Mouse (Mus musculus): ENCODE data around the gene A930018P22Rik. TPM values are rescaled to one million over a fixed set of nuclear protein-coding genes. Genes with fewer than 3 reads are reported as not detected.
"Not testable (repeated sequence)": the region's sequence is repeated elsewhere in the genome, so short reads cannot be mapped to it uniquely, and the experiment has no call there.

The A930018P22Rik gene
- total and polyA plus RNA-seq, 2 experiments from 2014 or later, result 0.42 TPM; not detected in 1

DNA sequence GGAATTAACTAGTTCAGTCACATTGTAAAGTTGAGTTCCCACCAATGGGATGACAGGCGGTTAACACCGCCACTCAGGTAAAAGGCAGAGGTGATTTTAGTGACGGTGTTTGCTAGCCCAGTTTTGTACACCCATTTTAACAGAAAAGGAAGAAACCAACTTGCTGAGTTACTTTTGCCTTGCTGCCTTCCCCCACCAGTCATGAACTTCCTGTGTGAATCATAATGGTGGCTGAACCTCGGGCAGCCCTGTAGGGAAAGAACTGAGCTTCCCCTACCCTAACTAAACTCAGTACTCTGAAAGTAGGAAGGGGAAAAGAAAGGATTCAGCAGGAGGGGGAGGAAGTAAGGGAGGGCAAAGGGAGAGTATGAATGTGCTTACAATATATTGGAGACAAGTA lies 12.5 kb upstream of the A930018P22Rik start:
- DNase-seq (ENCODE audit: low spot score), result no peak
- Histone ChIP-seq H3K4me2 (ENCODE audit: low read depth, low read length) (no peak overlapping the region), H3K27me3 (ENCODE audit: control insufficient read depth, insufficient read depth, low read length) (no peaks in the 10 kb centered on the region), H3K9me3 (replicated peaks; ENCODE audit: control insufficient read depth, low read length) (no peaks in the 10 kb centered on the region), H3K4me3 (ENCODE audit: low read depth, low read length) (no peak overlapping the region), H3K27ac (ENCODE audit: low read depth) (peak overlapping the region; percentile 50), H3K4me1 (ENCODE audit: control insufficient read depth, insufficient read depth) (peaks cover 10% of the 10 kb centered on the region; the same call in 1 of the 2 replicates), H3K9ac (replicated peaks; ENCODE audit: low read depth, low read length) (no peak overlapping the region), H3K36me3 (replicated peaks; ENCODE audit: control insufficient read depth, insufficient read depth, low read length) (peaks cover 10% of the 10 kb centered on the region; the same call in 1 of the 2 replicates)
- no peak for TF ChIP-seq EP300 (IDR thresholded peaks at IDR 0.05; ENCODE audit: low read depth)
- TF ChIP-seq CTCF (IDR thresholded peaks at IDR 0.05; ENCODE audit: low read depth), result no peak
- no peak for ATAC-seq (ENCODE audit: insufficient read depth, low read depth)
- WGBS, result 73% methylated on average over 4 of the region's 4 CpGs

DNA sequence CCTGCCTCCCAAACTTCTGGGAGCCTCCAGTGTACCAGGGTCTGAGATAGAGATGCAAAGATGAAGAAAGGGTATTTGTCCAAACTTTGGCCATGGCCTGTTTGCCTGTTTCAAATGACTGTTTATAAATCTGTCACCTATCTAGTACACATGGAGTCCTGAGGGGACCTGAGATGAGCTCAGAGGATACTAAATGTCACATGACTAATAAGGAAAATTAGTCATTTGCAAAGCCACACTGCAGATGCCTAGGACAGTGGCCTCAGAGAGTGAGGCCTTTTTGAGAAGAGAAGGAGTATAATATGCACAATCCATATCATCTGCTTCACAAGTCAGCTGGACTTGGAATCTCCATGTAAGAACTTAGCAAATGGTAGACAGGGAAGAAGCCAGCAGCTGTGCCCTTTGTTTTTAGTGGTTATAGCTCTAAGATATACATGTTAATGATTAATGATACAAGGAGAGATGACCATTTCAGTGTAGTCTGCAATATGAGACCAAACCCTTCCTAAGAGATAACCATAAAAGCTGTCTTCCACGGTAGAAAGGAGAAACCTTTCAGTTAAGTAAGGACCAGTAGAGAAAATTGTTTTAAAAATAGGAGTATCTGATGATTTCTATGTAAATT lies 11.3 kb upstream of the A930018P22Rik start:
- H3K4me1 ChIP-seq (ENCODE audit: control insufficient read depth, insufficient read depth), result peaks cover 10% of the 10 kb centered on the region; the same call in 1 of the 2 replicates
- DNase-seq (ENCODE audit: low spot score); H3K9me3 ChIP-seq (replicated peaks; ENCODE audit: control insufficient read depth, low read length); H3K27me3 ChIP-seq (ENCODE audit: control insufficient read depth, insufficient read depth, low read length); ATAC-seq (ENCODE audit: insufficient read depth, low read depth); H3K4me3 ChIP-seq (ENCODE audit: low read depth, low read length); H3K4me2 ChIP-seq (ENCODE audit: low read depth, low read length); H3K36me3 ChIP-seq (replicated peaks; ENCODE audit: control insufficient read depth, insufficient read depth, low read length); H3K9ac ChIP-seq (replicated peaks; ENCODE audit: low read depth, low read length); H3K27ac ChIP-seq (ENCODE audit: low read depth): not testable (repeated sequence)
- no CpG with 5 or more reads among the region's 1 CpGs for WGBS

DNA sequence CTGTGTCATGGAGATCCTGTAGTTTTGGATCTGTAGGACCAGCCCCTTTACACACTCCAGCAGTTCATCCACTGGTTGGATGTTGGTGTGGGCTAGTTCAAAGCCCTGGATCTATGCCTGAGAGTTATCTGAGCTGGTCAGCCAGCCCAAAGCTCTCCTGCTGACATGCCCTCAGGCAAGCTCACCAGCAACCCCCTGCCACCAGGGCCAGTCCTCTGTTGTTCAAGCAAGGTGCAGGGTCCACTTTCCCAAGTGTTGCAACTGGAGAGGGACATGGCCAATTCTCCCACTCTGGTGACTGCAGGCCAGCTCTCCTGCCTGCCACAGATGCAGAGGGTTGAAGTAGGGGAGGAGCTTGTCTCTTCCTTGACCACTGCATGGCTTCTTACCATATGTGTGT lies 9.0 kb upstream of the A930018P22Rik start:
- not testable (repeated sequence) for H3K9me3 ChIP-seq (replicated peaks; ENCODE audit: control insufficient read depth, low read length); H3K27ac ChIP-seq (ENCODE audit: low read depth); H3K4me3 ChIP-seq (ENCODE audit: low read depth, low read length); ATAC-seq (ENCODE audit: insufficient read depth, low read depth); DNase-seq (ENCODE audit: low spot score); H3K4me2 ChIP-seq (ENCODE audit: low read depth, low read length); H3K9ac ChIP-seq (replicated peaks; ENCODE audit: low read depth, low read length); H3K27me3 ChIP-seq (ENCODE audit: control insufficient read depth, insufficient read depth, low read length); H3K36me3 ChIP-seq (replicated peaks; ENCODE audit: control insufficient read depth, insufficient read depth, low read length)
- peaks cover 10% of the 10 kb centered on the region; the same call in 1 of the 2 replicates for H3K4me1 ChIP-seq (ENCODE audit: control insufficient read depth, insufficient read depth)

DNA sequence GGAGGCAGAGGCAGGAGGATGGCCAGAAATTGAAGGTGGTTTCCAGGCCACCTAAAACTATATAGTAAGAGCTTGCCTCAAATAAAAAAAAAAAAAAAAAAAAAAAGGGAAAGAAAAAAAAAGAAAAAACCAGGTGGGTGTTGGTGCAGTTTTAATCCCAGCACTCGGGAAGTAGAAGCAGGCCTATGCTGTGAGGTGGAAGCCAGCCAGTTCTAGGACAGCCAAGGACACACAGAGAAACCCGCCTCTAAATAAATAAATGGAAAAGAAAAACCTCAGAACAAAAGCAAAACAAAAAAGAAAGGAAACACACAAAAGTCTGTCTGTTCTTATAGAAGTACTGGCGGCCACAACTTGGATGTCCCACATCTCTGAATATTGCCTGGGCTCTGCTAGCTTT lies 7.7 kb upstream of the A930018P22Rik start:
- 85% methylated on average over 3 of the region's 3 CpGs for WGBS
- TF ChIP-seq CTCF (IDR thresholded peaks at IDR 0.05; ENCODE audit: low read depth) (no peak), EP300 (IDR thresholded peaks at IDR 0.05; ENCODE audit: low read depth) (no peak)
- H3K9me3 ChIP-seq (replicated peaks; ENCODE audit: control insufficient read depth, low read length), result no peaks in the 10 kb centered on the region
- no peak overlapping the region for H3K9ac ChIP-seq (replicated peaks; ENCODE audit: low read depth, low read length)
- H3K27ac ChIP-seq (ENCODE audit: low read depth), result no peak overlapping the region
- peaks cover 10% of the 10 kb centered on the region; the same call in 1 of the 2 replicates for H3K36me3 ChIP-seq (replicated peaks; ENCODE audit: control insufficient read depth, insufficient read depth, low read length)
- H3K4me1 ChIP-seq (ENCODE audit: control insufficient read depth, insufficient read depth), result peaks cover 1% of the 10 kb centered on the region; the same call in 1 of the 2 replicates
- H3K4me3 ChIP-seq (ENCODE audit: low read depth, low read length), result no peak overlapping the region
- DNase-seq (ENCODE audit: low spot score) (no peak), ATAC-seq (ENCODE audit: insufficient read depth, low read depth) (no peak)
- no peaks in the 10 kb centered on the region for H3K27me3 ChIP-seq (ENCODE audit: control insufficient read depth, insufficient read depth, low read length)
- no peak overlapping the region for H3K4me2 ChIP-seq (ENCODE audit: low read depth, low read length)

DNA sequence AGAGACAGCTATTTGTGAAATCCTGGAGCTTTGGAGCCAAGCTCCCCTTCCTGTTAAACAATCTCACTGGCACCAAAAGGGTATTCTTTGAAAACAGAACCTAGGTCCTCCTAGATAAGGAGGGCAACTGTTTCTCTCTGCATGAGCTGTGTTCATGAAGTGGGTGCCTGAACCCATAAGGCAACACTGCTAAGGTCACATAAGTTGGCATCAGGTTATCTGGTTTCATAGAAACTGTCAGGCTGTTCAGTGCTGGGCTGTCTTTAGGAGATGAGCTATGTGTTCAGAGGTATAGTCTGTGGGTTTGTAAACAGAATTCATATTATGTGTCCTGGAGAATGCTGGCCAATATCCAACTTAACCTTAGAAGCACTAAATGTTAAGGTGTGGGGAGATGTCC lies 5.4 kb upstream of the A930018P22Rik start:
- not testable (repeated sequence) for H3K27ac ChIP-seq (ENCODE audit: low read depth); H3K27me3 ChIP-seq (ENCODE audit: control insufficient read depth, insufficient read depth, low read length); H3K9me3 ChIP-seq (replicated peaks; ENCODE audit: control insufficient read depth, low read length); ATAC-seq (ENCODE audit: insufficient read depth, low read depth); H3K4me3 ChIP-seq (ENCODE audit: low read depth, low read length); DNase-seq (ENCODE audit: low spot score); H3K9ac ChIP-seq (replicated peaks; ENCODE audit: low read depth, low read length); H3K36me3 ChIP-seq (replicated peaks; ENCODE audit: control insufficient read depth, insufficient read depth, low read length); H3K4me2 ChIP-seq (ENCODE audit: low read depth, low read length)
- peaks cover 23% of the 10 kb centered on the region for H3K4me1 ChIP-seq (ENCODE audit: control insufficient read depth, insufficient read depth)

DNA sequence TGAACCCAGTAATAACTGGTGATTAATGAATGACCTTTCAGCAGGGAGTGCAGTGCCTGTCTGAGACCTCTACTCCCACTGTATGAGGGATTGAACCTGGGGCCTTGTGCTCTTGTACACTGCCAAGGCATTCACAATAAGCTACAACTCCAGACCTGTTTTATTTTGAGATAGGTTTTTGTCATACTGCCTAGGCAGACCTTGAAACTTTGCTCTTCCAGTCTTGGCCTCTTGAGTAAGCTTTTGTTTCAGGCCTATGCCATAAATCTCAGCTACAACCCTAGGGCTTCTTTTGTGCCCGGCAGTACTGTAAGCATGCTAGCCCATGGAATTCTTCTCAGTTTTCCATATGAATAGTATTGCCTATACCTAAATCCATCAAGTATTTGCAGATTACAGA lies 3.5 kb upstream of the A930018P22Rik start:
- DNase-seq (ENCODE audit: low spot score) (no peak), ATAC-seq (ENCODE audit: insufficient read depth, low read depth) (no peak)
- no peak overlapping the region for H3K4me3 ChIP-seq (ENCODE audit: low read depth, low read length)
- 82% methylated on average over 1 of the region's 1 CpGs for WGBS
- H3K9me3 ChIP-seq (replicated peaks; ENCODE audit: control insufficient read depth, low read length), result no peaks in the 10 kb centered on the region
- no peak overlapping the region for H3K27ac ChIP-seq (ENCODE audit: low read depth)
- no peaks in the 10 kb centered on the region for H3K27me3 ChIP-seq (ENCODE audit: control insufficient read depth, insufficient read depth, low read length)
- H3K36me3 ChIP-seq (replicated peaks; ENCODE audit: control insufficient read depth, insufficient read depth, low read length), result peaks cover 1% of the 10 kb centered on the region; the same call in 1 of the 2 replicates
- TF ChIP-seq CTCF (IDR thresholded peaks at IDR 0.05; ENCODE audit: low read depth) (no peak), EP300 (IDR thresholded peaks at IDR 0.05; ENCODE audit: low read depth) (no peak)
- no peak overlapping the region for H3K9ac ChIP-seq (replicated peaks; ENCODE audit: low read depth, low read length)
- peaks cover 30% of the 10 kb centered on the region for H3K4me1 ChIP-seq (ENCODE audit: control insufficient read depth, insufficient read depth)
- H3K4me2 ChIP-seq (ENCODE audit: low read depth, low read length), result no peak overlapping the region

Measured in heart, postnatal 0 days (tissue).